Mouse (Mus musculus): ENCODE results near the gene Tor1a. TPM values are rescaled to one million over a fixed set of nuclear protein-coding genes. Genes with fewer than 3 reads are reported as not detected.
"Not testable (repeated sequence)": the region's sequence is repeated elsewhere in the genome, so short reads cannot be mapped to it uniquely, and the experiment has no call there.

Gene Tor1a
- total RNA-seq, 2 experiments from 2014 or later, result 13.7 to 18.4 TPM

- no peak for DNase-seq
These were observed 12.9 kb downstream of the Tor1a start for GRCm38 (mm10) chr2:30954797-30955196.

GRCm38 (mm10) chr2:30952824-30953490 lies 14.8 kb downstream of the Tor1a start, which contains the start of gene Tor1b:
Gene Tor1b, plus strand, starts transcription at chr2:30952959.
- peak; percentile 76 for DNase-seq

- DNase-seq, result no peak
These were observed 15.3 kb downstream of the Tor1a start for GRCm38 (mm10) chr2:30952457-30952823.

- DNase-seq, result no peak
These were observed 25.1 kb downstream of the Tor1a start for GRCm38 (mm10) chr2:30942603-30943011.

- DNase-seq, result not testable (repeated sequence)
These were observed 25.6 kb downstream of the Tor1a start for GRCm38 (mm10) chr2:30942116-30942515.

- DNase-seq, result no peak
These were observed 26.1 kb downstream of the Tor1a start for GRCm38 (mm10) chr2:30941586-30941985.

GRCm38 (mm10) chr2:30938574-30938991 lies 29.1 kb downstream of the Tor1a start:
- DNase-seq, result no peak

GRCm38 (mm10) chr2:30937731-30938130 lies 30.0 kb downstream of the Tor1a start:
- no peak for DNase-seq

- no peak for DNase-seq
These were observed 30.9 kb downstream of the Tor1a start for GRCm38 (mm10) chr2:30936808-30937207.

- DNase-seq, result peak; percentile 73
These were observed 33.7 kb downstream of the Tor1a start for GRCm38 (mm10) chr2:30933917-30934450.

- no peak for DNase-seq
These were observed 34.7 kb downstream of the Tor1a start for GRCm38 (mm10) chr2:30933032-30933431.

- no peak for DNase-seq
These were observed 35.8 kb downstream of the Tor1a start for GRCm38 (mm10) chr2:30931922-30932321.

GRCm38 (mm10) chr2:30930846-30931245 lies 36.9 kb downstream of the Tor1a start:
- DNase-seq, result not testable (repeated sequence)

GRCm38 (mm10) chr2:30929483-30930045 lies 38.2 kb downstream of the Tor1a start, which contains the start of gene Ptges:
Gene Ptges, minus strand, starts transcription at chr2:30929863.
- DNase-seq, result peak; percentile 68

- DNase-seq, result no peak
These were observed 38.7 kb downstream of the Tor1a start for GRCm38 (mm10) chr2:30928893-30929482.

- peak; percentile 91 for DNase-seq
These were observed 39.7 kb downstream of the Tor1a start for GRCm38 (mm10) chr2:30927844-30928628.

- no peak for DNase-seq
These were observed 40.5 kb downstream of the Tor1a start for GRCm38 (mm10) chr2:30927151-30927781.

GRCm38 (mm10) chr2:30926381-30926780 lies 41.4 kb downstream of the Tor1a start:
- no peak for DNase-seq

GRCm38 (mm10) chr2:30925181-30925580 lies 42.6 kb downstream of the Tor1a start:
- DNase-seq, result no peak

GRCm38 (mm10) chr2:30923099-30923498 lies 44.6 kb downstream of the Tor1a start:
- DNase-seq, result no peak

GRCm38 (mm10) chr2:30920216-30920615 lies 47.5 kb downstream of the Tor1a start:
- no peak for DNase-seq

- DNase-seq, result no peak
These were observed 48.9 kb downstream of the Tor1a start for GRCm38 (mm10) chr2:30918780-30919329.
